Mouse (Mus musculus) cerebellum, adult 9-10 months (tissue): ENCODE data around the gene Eps15.
A peak's percentile ranks its signal among the peaks of the same experiment; 100 is the strongest.

ENCODE experiments used
- DNase-seq: peaks from one replicate; pipeline ENCODE4 v3.0.0; 2022

The Eps15 gene

GRCm38 (mm10) chr4:109279689-109280458 is at the start of gene Eps15:
Eps15 (plus strand) TSS chr4:109280268.
- peak; percentile 90 for DNase-seq

GRCm38 (mm10) chr4:109234185-109234584 is 45.9 kb upstream of the Eps15 start, which contains the start of gene Calr4:
Calr4 (plus strand) TSS chr4:109234485.
- no peak for DNase-seq

- no peak for DNase-seq
These were observed 45.2 kb upstream of the Eps15 start for GRCm38 (mm10) chr4:109234806-109235350.

GRCm38 (mm10) chr4:109236186-109236879 is 43.7 kb upstream of the Eps15 start:
- DNase-seq, result no peak

- peak; percentile 54 for DNase-seq
These were observed 41.4 kb upstream of the Eps15 start for GRCm38 (mm10) chr4:109238428-109239268.

- no peak for DNase-seq
These were observed 38.8 kb upstream of the Eps15 start for GRCm38 (mm10) chr4:109241221-109241620.

- DNase-seq, result peak; percentile 54
These were observed 38.1 kb upstream of the Eps15 start for GRCm38 (mm10) chr4:109241934-109242333.

GRCm38 (mm10) chr4:109244506-109244905 is 35.6 kb upstream of the Eps15 start:
- DNase-seq, result no peak

- no peak for DNase-seq
These were observed 35.0 kb upstream of the Eps15 start for GRCm38 (mm10) chr4:109245016-109245620.

- DNase-seq, result no peak
These were observed 28.5 kb upstream of the Eps15 start for GRCm38 (mm10) chr4:109251605-109252004.

- no peak for DNase-seq
These were observed 27.9 kb upstream of the Eps15 start for GRCm38 (mm10) chr4:109252199-109252598.

GRCm38 (mm10) chr4:109253664-109254151 is 26.4 kb upstream of the Eps15 start:
- no peak for DNase-seq

GRCm38 (mm10) chr4:109254511-109254910 is 25.6 kb upstream of the Eps15 start:
- no peak for DNase-seq

GRCm38 (mm10) chr4:109255321-109255720 is 24.7 kb upstream of the Eps15 start:
- DNase-seq, result no peak

GRCm38 (mm10) chr4:109255727-109256417 is 24.2 kb upstream of the Eps15 start:
- DNase-seq, result no peak

GRCm38 (mm10) chr4:109256791-109257190 is 23.3 kb upstream of the Eps15 start:
- no peak for DNase-seq

- DNase-seq, result no peak
These were observed 22.4 kb upstream of the Eps15 start for GRCm38 (mm10) chr4:109257639-109258038.

GRCm38 (mm10) chr4:109262068-109262467 is 18.0 kb upstream of the Eps15 start:
- no peak for DNase-seq

GRCm38 (mm10) chr4:109266056-109266455 is 14.0 kb upstream of the Eps15 start:
- no peak for DNase-seq

- DNase-seq, result no peak
These were observed 13.3 kb upstream of the Eps15 start for GRCm38 (mm10) chr4:109266744-109267143.

- no peak for DNase-seq
These were observed 12.6 kb upstream of the Eps15 start for GRCm38 (mm10) chr4:109267452-109267851.

GRCm38 (mm10) chr4:109268903-109269302 is 11.2 kb upstream of the Eps15 start:
- no peak for DNase-seq
